Mouse (Mus musculus) limb, embryonic 11.5 days (tissue): ENCODE results near the gene Wdfy1. TPM values are rescaled to one million over a fixed set of nuclear protein-coding genes. Genes with fewer than 3 reads are reported as not detected.
A peak's percentile ranks its signal among the peaks of the same experiment; 100 is the strongest.

Experiments
- ATAC-seq: fragments of 200-750 bp; cut with Nextera tagmentation; 2 replicates; pipeline ENCODE4 v1.8.0; 2017; ENCODE audit warnings: low read depth; ENCODE audit not compliant: insufficient number of reproducible peaks, low FRiP score, low TSS enrichment
- DNase-seq: peaks from one replicate; pipeline ENCODE4 v3.0.0-alpha.2; 2015; ENCODE audit warnings: low spot score
- H3K27ac ChIP-seq: fragments of 300-500 bp; sonication (generic); replicated peaks from 2 replicates; pipeline ENCODE4 v1.5.1; 2014; ENCODE audit warnings: low read depth, mild to moderate bottlenecking, low read length
- H3K27me3 ChIP-seq: fragments of 300-500 bp; sonication (generic); 2 replicates; pipeline ENCODE4 v1.6.1; 2014; ENCODE audit warnings: mild to moderate bottlenecking, low read length, mixed read lengths; ENCODE audit not compliant: control insufficient read depth, insufficient read depth
- H3K36me3 ChIP-seq: fragments of 300-500 bp; sonication (generic); 2 replicates; pipeline ENCODE4 v1.6.1; 2014; ENCODE audit warnings: mild to moderate bottlenecking, low read length, moderate library complexity, mixed read lengths; ENCODE audit not compliant: control insufficient read depth, insufficient read depth
- H3K4me1 ChIP-seq: fragments of 300-500 bp; sonication (generic); 2 replicates; pipeline ENCODE4 v1.6.1; 2014; ENCODE audit warnings: low read length, mixed read lengths; ENCODE audit not compliant: control insufficient read depth, insufficient read depth
- H3K4me2 ChIP-seq: fragments of 300-500 bp; sonication (generic); 2 replicates; pipeline ENCODE4 v1.6.1; 2014; ENCODE audit warnings: low read depth, mild to moderate bottlenecking, moderate library complexity; ENCODE audit not compliant: severe bottlenecking
- H3K4me3 ChIP-seq: fragments of 300-500 bp; sonication (generic); 2 replicates; pipeline ENCODE4 v1.5.1; 2014; ENCODE audit warnings: low read depth, low read length
- H3K9ac ChIP-seq: fragments of 300-500 bp; sonication (generic); 2 replicates; pipeline ENCODE4 v1.6.1; 2014; ENCODE audit warnings: mild to moderate bottlenecking, low read length
- H3K9me3 ChIP-seq: fragments of 300-500 bp; sonication (generic); 2 replicates; pipeline ENCODE4 v1.6.1; 2016; ENCODE audit warnings: low read length; ENCODE audit not compliant: control insufficient read depth
- WGBS: fragments of 180-500 bp; shearing (Covaris S2); extraction: QIAGEN DNeasy Blood & Tissue Kit; methylation state at CpG from one replicate; pipeline ENCODE4 v1.1.7; 2014; 5-methylcytosine and 5-hydroxymethylcytosine counted together
- polyA plus RNA-seq: library from polyadenylated mRNA; unstranded; fragments of >200 nt; fragmentation: Nextera tagmentation; extraction: Ambion mirVana; gene quantifications from 2 replicates; pipeline ENCODE4 v1.2.1, GENCODE M21; 2014

Gene Wdfy1
- polyA plus RNA-seq, 1 experiment from 2014 or later: 29.8 TPM

- DNase-seq (peak; percentile 85), ATAC-seq (peak; percentile 92)
- Histone ChIP-seq H3K4me2 (peak within 1 kb of the TSS; percentile 92), H3K27ac (no peak within 1 kb of the TSS), H3K9me3 (no peaks in the 10 kb centered on the region), H3K4me3 (peak within 1 kb of the TSS; percentile 70), H3K4me1 (0 out of 2 replicates have a peak, but pooled peaks cover 2% of the 10 kb centered on the region), H3K27me3 (no peaks in the 10 kb centered on the region), H3K36me3 (no peaks in the 10 kb centered on the region), H3K9ac (peak within 1 kb of the TSS; percentile 65)
- under 1% methylated on average over 50 of the region's 51 CpGs for WGBS
These were observed 104.2 kb downstream of the Wdfy1 start, which contains the start of gene Ap1s3 for GRCm38 (mm10) chr1:79671543-79672337. Gene Ap1s3, minus strand, starts transcription at chr1:79671972.

DNA sequence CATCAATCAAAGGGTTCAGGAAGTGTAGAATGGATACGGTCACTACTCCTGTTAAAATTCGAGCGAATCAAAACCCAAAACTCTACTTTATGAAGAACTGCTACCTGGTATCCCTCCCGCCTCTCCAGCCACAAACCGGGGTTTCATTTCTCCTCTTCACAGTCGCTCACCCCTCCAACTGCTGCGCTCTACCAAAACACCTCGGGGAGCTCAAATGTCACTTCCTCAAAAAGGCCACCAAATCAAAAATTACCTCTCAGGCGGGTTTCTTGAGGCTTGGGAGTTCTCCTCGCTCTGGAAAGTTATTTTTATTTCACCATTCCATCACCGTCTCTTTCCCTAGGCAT is 104.8 kb downstream of the Wdfy1 start:
- Histone ChIP-seq H3K36me3 (no peaks in the 10 kb centered on the region), H3K4me2 (peak overlapping the region; percentile 92), H3K4me1 (0 out of 2 replicates have a peak, but pooled peaks cover 2% of the 10 kb centered on the region), H3K27ac (no peak overlapping the region), H3K9me3 (no peaks in the 10 kb centered on the region), H3K4me3 (peak overlapping the region; percentile 70), H3K27me3 (no peaks in the 10 kb centered on the region), H3K9ac (peak overlapping the region; percentile 65)
- 2% methylated on average over 11 of the region's 11 CpGs for WGBS
- ATAC-seq: no peak
- no peak for DNase-seq

- 0 out of 2 replicates have a peak, but pooled peaks cover 2% of the 10 kb centered on the region for H3K4me1 ChIP-seq
- no peak overlapping the region for H3K27ac ChIP-seq
- no peak overlapping the region for H3K4me3 ChIP-seq
- H3K9me3 ChIP-seq: no peaks in the 10 kb centered on the region
- ATAC-seq: no peak
- DNase-seq: no peak
- no peaks in the 10 kb centered on the region for H3K36me3 ChIP-seq
- WGBS: 83% methylated on average over 9 of the region's 9 CpGs
- H3K9ac ChIP-seq: no peak overlapping the region
- no peaks in the 10 kb centered on the region for H3K27me3 ChIP-seq
- H3K4me2 ChIP-seq: no peak overlapping the region
These were observed 106.4 kb downstream of the Wdfy1 start for GRCm38 (mm10) chr1:79669419-79669974.

DNA sequence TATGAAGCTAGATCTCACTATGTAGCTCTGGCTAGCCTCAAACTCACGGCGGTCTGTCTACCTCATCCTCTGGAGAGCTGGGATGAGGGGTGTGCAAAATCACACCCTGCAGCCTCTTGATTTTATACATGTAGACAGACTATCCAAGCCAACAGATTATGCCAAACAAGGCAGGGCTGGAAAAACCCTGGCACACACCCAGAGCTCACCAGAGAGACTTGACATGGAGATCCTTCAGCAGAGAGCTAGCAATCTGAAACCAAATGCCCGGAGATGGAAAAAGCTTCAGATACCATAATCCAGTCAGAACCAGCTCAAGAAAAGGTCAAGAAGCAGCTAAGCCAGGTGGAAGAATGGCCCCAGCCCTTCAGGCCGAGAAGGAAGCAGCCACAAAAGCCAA is 111.0 kb downstream of the Wdfy1 start:
- no peak for DNase-seq

GRCm38 (mm10) chr1:79659598-79659997 is 116.3 kb downstream of the Wdfy1 start:
- no peak for ATAC-seq
- H3K4me2 ChIP-seq: no peak overlapping the region
- H3K9ac ChIP-seq: no peak overlapping the region
- WGBS: 86% methylated on average over 7 of the region's 7 CpGs
- DNase-seq: no peak
- H3K27me3 ChIP-seq: no peaks in the 10 kb centered on the region
- H3K36me3 ChIP-seq: no peaks in the 10 kb centered on the region
- no peak overlapping the region for H3K27ac ChIP-seq
- H3K9me3 ChIP-seq: no peaks in the 10 kb centered on the region
- H3K4me1 ChIP-seq: no peaks in the 10 kb centered on the region
- H3K4me3 ChIP-seq: no peak overlapping the region

More for the DNA sequence above, 111.0 kb downstream of the Wdfy1 start:
- ATAC-seq: no peak
- H3K27me3 ChIP-seq: no peaks in the 10 kb centered on the region
- H3K9me3 ChIP-seq: no peaks in the 10 kb centered on the region
- H3K27ac ChIP-seq: no peak overlapping the region
- H3K36me3 ChIP-seq: no peaks in the 10 kb centered on the region
- H3K4me3 ChIP-seq: no peak overlapping the region
- WGBS: 82% methylated on average over 4 of the region's 4 CpGs
- no peak overlapping the region for H3K9ac ChIP-seq
- no peaks in the 10 kb centered on the region for H3K4me1 ChIP-seq
- H3K4me2 ChIP-seq: no peak overlapping the region

DNA sequence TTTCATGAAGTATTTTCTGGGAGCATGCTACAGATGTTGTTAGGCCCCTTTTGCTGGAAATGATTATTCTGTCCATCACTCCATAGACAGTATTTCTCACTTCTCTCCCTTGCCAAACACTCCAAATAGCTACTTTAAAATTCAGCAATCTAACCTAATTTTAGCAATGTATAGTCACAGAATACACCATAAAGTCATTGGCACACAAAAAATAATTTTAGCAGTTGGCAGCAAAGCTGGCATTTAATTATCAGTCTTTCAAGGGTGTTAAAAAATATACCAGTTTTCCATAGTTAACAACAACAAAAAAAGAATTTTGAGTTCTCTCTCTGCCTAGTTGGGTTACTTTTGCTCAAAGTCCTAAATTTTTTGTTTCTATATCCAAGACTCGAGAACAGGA is 118.5 kb downstream of the Wdfy1 start:
- Histone ChIP-seq H3K36me3 (no peaks in the 10 kb centered on the region), H3K27ac (no peak overlapping the region), H3K9me3 (no peaks in the 10 kb centered on the region), H3K27me3 (no peaks in the 10 kb centered on the region), H3K4me3 (no peak overlapping the region), H3K4me1 (no peaks in the 10 kb centered on the region), H3K9ac (no peak overlapping the region), H3K4me2 (no peak overlapping the region)
- ATAC-seq (no peak), DNase-seq (no peak)
- 71% methylated on average over 1 of the region's 1 CpGs for WGBS

DNA sequence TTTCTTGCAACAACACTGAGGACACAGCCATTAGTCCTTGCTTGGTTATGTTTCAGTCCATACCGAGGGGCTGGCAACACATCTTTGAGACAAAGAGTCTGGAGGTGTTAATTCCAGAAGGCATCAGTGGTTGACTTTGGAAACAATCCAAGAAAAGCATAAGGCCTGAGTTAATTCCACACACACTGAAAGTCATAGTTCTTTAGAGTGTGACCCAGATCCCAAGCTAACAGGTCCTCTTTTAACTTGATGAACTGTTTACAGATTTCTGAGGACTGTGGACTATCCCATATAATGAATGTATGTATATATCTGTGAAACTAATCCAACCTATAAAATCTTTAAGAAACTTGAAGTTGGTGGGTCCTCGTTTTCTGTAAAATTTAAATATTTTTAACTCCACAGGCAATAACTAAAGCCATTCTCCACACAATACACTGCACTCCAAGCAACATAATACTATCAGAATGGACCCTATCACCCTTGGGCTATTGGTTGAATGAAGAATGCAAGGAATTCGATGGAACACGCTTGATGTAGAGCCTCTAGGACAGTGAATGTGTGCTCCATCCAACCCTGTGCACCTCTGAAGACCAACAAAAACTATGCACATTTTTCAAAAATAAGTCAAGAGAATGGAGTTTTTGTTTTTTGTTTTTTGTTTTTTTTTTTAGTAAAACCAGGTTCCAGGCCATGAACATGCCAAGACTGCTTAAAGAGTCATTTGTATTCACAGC is 120.0 kb downstream of the Wdfy1 start:
- 84% methylated on average over 4 of the region's 4 CpGs for whole genome bisulfite sequencing
- DNase-seq: no peak
- Histone ChIP-seq H3K9ac (no peak overlapping the region), H3K27me3 (no peaks in the 10 kb centered on the region), H3K4me2 (no peak overlapping the region), H3K4me3 (no peak overlapping the region), H3K27ac (no peak overlapping the region), H3K9me3 (no peaks in the 10 kb centered on the region), H3K36me3 (no peaks in the 10 kb centered on the region), H3K4me1 (no peaks in the 10 kb centered on the region)
- ATAC-seq: no peak

GRCm38 (mm10) chr1:79654948-79655347 is 121.0 kb downstream of the Wdfy1 start:
- no peaks in the 10 kb centered on the region for H3K27me3 ChIP-seq
- no peak for DNase-seq
- H3K4me3 ChIP-seq: no peak overlapping the region
- no peaks in the 10 kb centered on the region for H3K36me3 ChIP-seq
- H3K27ac ChIP-seq: no peak overlapping the region
- H3K4me2 ChIP-seq: no peak overlapping the region
- no peaks in the 10 kb centered on the region for H3K9me3 ChIP-seq
- 91% methylated on average over 2 of the region's 2 CpGs for WGBS
- H3K9ac ChIP-seq: no peak overlapping the region
- ATAC-seq: no peak
- no peaks in the 10 kb centered on the region for H3K4me1 ChIP-seq
